In the genomic region with DNA sequence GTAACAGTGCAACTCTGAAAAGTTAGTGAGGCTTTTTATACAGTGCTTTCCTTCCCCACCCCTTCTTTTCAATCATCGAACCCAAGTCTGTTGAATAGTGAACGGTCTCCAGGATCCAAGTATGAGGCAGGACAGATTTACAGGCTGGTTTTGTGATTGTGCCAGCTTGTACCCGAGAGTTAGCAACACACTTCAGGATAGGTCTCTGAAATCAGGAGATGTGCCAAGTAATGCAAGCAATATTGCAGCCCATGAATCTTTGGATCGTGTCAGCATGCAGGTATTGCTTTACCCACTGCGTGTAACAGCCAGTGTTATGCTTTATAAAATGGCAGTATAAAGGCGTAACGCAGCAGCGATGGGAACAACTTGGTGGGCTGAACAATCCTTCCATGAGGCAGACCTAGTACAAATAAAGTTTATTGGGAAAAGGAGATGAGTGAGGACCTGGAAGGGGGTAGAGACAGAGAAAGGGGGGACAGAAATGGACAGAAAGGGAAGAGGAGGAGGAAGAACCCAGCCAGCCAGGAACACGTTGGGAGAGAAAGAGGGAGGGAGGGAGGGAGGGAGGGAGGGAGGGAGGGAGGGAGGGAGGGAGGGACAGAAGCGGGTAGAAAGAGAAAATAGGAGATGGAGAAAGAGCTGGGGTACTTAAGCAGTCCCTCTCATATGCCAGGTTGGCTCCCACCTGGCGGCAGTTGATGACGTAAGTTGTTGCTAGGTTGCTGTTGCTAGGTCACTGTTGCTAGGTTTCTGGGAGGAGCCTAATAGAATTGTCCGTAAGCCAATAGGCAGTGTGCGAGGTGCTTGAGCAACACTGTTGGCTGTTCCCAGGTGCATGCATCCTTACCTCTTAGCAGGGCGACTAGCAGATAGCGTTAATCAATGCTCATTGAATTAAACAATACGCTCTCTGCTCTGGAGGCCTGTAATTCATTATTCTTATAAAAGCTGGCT, we compare ENCODE assay signal across 7 mouse cellular contexts. TPM values are rescaled to one million over a fixed set of nuclear protein-coding genes. Genes with fewer than 3 reads are reported as not detected.
DNase-seq lines count a peak whose midpoint lies in the region; ATAC-seq and TF ChIP-seq lines count a peak whose summit lies in the region.

No protein-coding gene starts in this region.

- peak; percentile 15 to 24 for DNase-seq in adrenal gland, postnatal 36 days
- DNase-seq in cerebellum, postnatal 36 days, result peak; percentile 50 to 56
- peak; percentile 71 for DNase-seq in hindbrain, embryonic 11.5 days (ENCODE audit: low spot score)
- peak; percentile 79 to 81 for DNase-seq in left cerebral cortex, adult 9 months (ENCODE audit: low spot score in 2 of 2)
- DNase-seq in midbrain, postnatal 0 days (ENCODE audit: low spot score), result peak; percentile 96
- no peak for DNase-seq in gastrocnemius, adult 18-20 months (ENCODE audit: low spot score)
- no peak for DNase-seq in ovary, adult 18-20 months (ENCODE audit: low spot score)

- no peaks in the 10 kb centered on the region for H3K9me3 ChIP-seq in hindbrain, embryonic 11.5 days (ENCODE audit: control insufficient read depth, low read length)
- no peaks in the 10 kb centered on the region for H3K9me3 ChIP-seq in midbrain, postnatal 0 days (ENCODE audit: low read length)

- no peak for TF ChIP-seq CTCF in midbrain, postnatal 0 days (IDR thresholded peaks at IDR 0.05)

- 54% methylated on average over 16 of the region's 17 CpGs for WGBS in hindbrain, embryonic 11.5 days
- 44% methylated on average over 16 of the region's 17 CpGs for whole genome bisulfite sequencing in midbrain, postnatal 0 days

- no peak overlapping the region for H3K9ac ChIP-seq in hindbrain, embryonic 11.5 days (ENCODE audit: low read depth, low read length)
- H3K9ac ChIP-seq in midbrain, postnatal 0 days (replicated peaks; ENCODE audit: low read length, poor library complexity, severe bottlenecking), result no peak overlapping the region

- ATAC-seq in hindbrain, embryonic 11.5 days (ENCODE audit: low FRiP score), result peak; percentile 82
- ATAC-seq in midbrain, postnatal 0 days (ENCODE audit: low FRiP score), result peak; percentile 97

- no peaks in the 10 kb centered on the region for H3K4me1 ChIP-seq in hindbrain, embryonic 11.5 days (replicated peaks; ENCODE audit: control insufficient read depth, insufficient read depth, low read length)
- H3K4me1 ChIP-seq in midbrain, postnatal 0 days (ENCODE audit: insufficient read depth, low read length), result peaks cover 4% of the 10 kb centered on the region; the same call in 1 of the 2 replicates

- H3K4me2 ChIP-seq in hindbrain, embryonic 11.5 days (replicated peaks; ENCODE audit: low read depth, low read length), result no peak overlapping the region
- H3K4me2 ChIP-seq in midbrain, postnatal 0 days (ENCODE audit: low read depth, low read length, poor library complexity, severe bottlenecking), result peak overlapping the region; percentile 29

- H3K27ac ChIP-seq in hindbrain, embryonic 11.5 days (ENCODE audit: low read depth, low read length), result no peak overlapping the region
- H3K27ac ChIP-seq in midbrain, postnatal 0 days (ENCODE audit: low read depth, low read length), result peak overlapping the region; percentile 62

- no peaks in the 10 kb centered on the region for H3K36me3 ChIP-seq in hindbrain, embryonic 11.5 days (ENCODE audit: control insufficient read depth, insufficient read depth, low read length)
- no peaks in the 10 kb centered on the region for H3K36me3 ChIP-seq in midbrain, postnatal 0 days (ENCODE audit: insufficient read depth, low read length)

- no peaks in the 10 kb centered on the region for H3K27me3 ChIP-seq in hindbrain, embryonic 11.5 days (ENCODE audit: control insufficient read depth, insufficient read depth, low read length)
- no peaks in the 10 kb centered on the region for H3K27me3 ChIP-seq in midbrain, postnatal 0 days (ENCODE audit: insufficient read depth, low read length)

- no peak overlapping the region for H3K4me3 ChIP-seq in hindbrain, embryonic 11.5 days (ENCODE audit: low read depth, low read length)
- H3K4me3 ChIP-seq in midbrain, postnatal 0 days (ENCODE audit: low read depth, low read length), result peak overlapping the region; percentile 16; the same call in 1 of the 2 replicates

RNA-seq across cellular contexts. Expression of a gene that starts 22.1 kb away (rescaled TPM):
- under 1 TPM; 0.10 to 0.13 TPM for total RNA-seq in adrenal gland, postnatal 36 days (2021)
- polyA plus RNA-seq in hindbrain, embryonic 11.5 days (2014; fragmentation: Nextera tagmentation; extraction: Ambion mirVana), result 4.0 and 4.8 TPM in 2 replicates
- total RNA-seq in midbrain, postnatal 0 days (2014; rRNA removed), result 6.1 and 6.4 TPM in 2 replicates
- polyA plus RNA-seq in midbrain, postnatal 0 days (2015; fragmentation: Nextera tagmentation; extraction: Ambion mirVana), result 2.8 and 2.9 TPM in 2 replicates
- total RNA-seq in gastrocnemius, adult 18-20 months (2021), result not detected

Comparison
In these comparisons a context has a peak if more than half of its experiments do, and no peak if none do; other contexts are left out.
1. DNase-seq: peak in adrenal gland, postnatal 36 days (2 of 2), cerebellum, postnatal 36 days (2 of 2), hindbrain, embryonic 11.5 days (single experiment), left cerebral cortex, adult 9 months (2 of 2) and midbrain, postnatal 0 days (single experiment); none in gastrocnemius, adult 18-20 months (single experiment) and ovary, adult 18-20 months (single experiment).